Mouse (Mus musculus) heart, adult 2 months (tissue): ENCODE measurements around the gene Acvrl1.

Experiments used
- CTCF ChIP-seq: fragments of 200-600 bp; IDR thresholded peaks from 2 replicates; pipeline ENCODE4 v1.8.1; 2022; ENCODE audit warnings: antibody characterized with exemption, mild to moderate bottlenecking, moderate library complexity
- EP300 ChIP-seq: fragments of 200-500 bp; IDR thresholded peaks from 2 replicates; pipeline ENCODE4 v1.6.1; 2011; ENCODE audit warnings: low read depth, low read length, control low read depth; ENCODE audit not compliant: insufficient read depth
- POLR2A ChIP-seq: fragments of 200-500 bp; IDR thresholded peaks from 2 replicates; pipeline ENCODE4 v1.6.1; 2011; ENCODE audit warnings: mild to moderate bottlenecking, low read depth, low read length, control low read depth; ENCODE audit not compliant: insufficient read depth

- TF ChIP-seq CTCF (no peak), POLR2A (no peak), EP300 (no peak)
These were observed 43.8 kb upstream of the Acvrl1 start for GRCm38 (mm10) chr15:101084499-101084898.
